Mouse (Mus musculus) CH12.LX (cell line): ENCODE data around the gene Uvrag. TPM values are rescaled to one million over a fixed set of nuclear protein-coding genes. Genes with fewer than 3 reads are reported as not detected.

Experiments
- DNase-seq: peaks from one replicate; pipeline ENCODE4 v3.0.0-alpha.2; 2013; ENCODE audit errors: extremely low read depth
- H3K27ac ChIP-seq: 2 replicates; pipeline ENCODE4 v1.5.1; 2012; ENCODE audit warnings: low read depth, mild to moderate bottlenecking, control low read depth, moderate library complexity; ENCODE audit not compliant: insufficient read depth
- H3K27me3 ChIP-seq: replicated peaks from 2 replicates; pipeline ENCODE3; 2012; ENCODE audit warnings: inconsistent platforms
- H3K36me3 ChIP-seq, 2 experiments: replicated peaks in 1 of 2; 2 replicates each; pipeline versions ENCODE3 to v1.6.1; 2012; ENCODE audit warnings: inconsistent platforms in 1 of 2, low read length in 1 of 2, mild to moderate bottlenecking in 1 of 2, mixed read lengths in 1 of 2, moderate library complexity in 1 of 2; ENCODE audit not compliant: control insufficient read depth in 1 of 2, insufficient read depth in 1 of 2
- H3K4me1 ChIP-seq, 2 experiments: 2 replicates each; pipeline ENCODE4 v1.6.1; 2012; ENCODE audit warnings: inconsistent platforms in 1 of 2, moderate library complexity in 1 of 2; ENCODE audit not compliant: insufficient read depth in 2 of 2, control insufficient read depth in 1 of 2
- H3K4me2 ChIP-seq: 2 replicates; pipeline ENCODE4 v1.6.1; 2012; ENCODE audit warnings: low read depth, mild to moderate bottlenecking, control low read depth; ENCODE audit not compliant: poor library complexity, insufficient read depth, severe bottlenecking
- H3K4me3 ChIP-seq, 3 experiments: fragments of 150-350 bp in 1 of 3; sonication (generic) in 1 of 3; replicated peaks in 1 of 3; 2 replicates each; pipeline versions ENCODE3 to v1.5.1; 2011 to 2012; ENCODE audit warnings: low read depth in 2 of 3, low read length in 2 of 3, mild to moderate bottlenecking in 2 of 3, moderate library complexity in 2 of 3, control low read depth in 1 of 3, improper control_type of control experiment in 1 of 3, inconsistent platforms in 1 of 3, mixed read lengths in 1 of 3; ENCODE audit not compliant: poor library complexity in 1 of 3
- H3K79me2 ChIP-seq: replicated peaks from 2 replicates; pipeline ENCODE4 v1.6.1; 2012; ENCODE audit warnings: mild to moderate bottlenecking, moderate library complexity; ENCODE audit not compliant: control insufficient read depth, poor library complexity, insufficient read depth, severe bottlenecking; ENCODE audit errors: extremely low read depth
- H3K9ac ChIP-seq: 2 replicates; pipeline ENCODE4 v1.6.1; 2012; ENCODE audit warnings: low read depth, mild to moderate bottlenecking, control low read depth, moderate library complexity; ENCODE audit not compliant: insufficient read depth
- H3K9me3 ChIP-seq: replicated peaks from 2 replicates; pipeline ENCODE3; 2012; ENCODE audit warnings: low read length, inconsistent platforms, mixed read lengths
- BHLHE40 ChIP-seq: IDR thresholded peaks from 2 replicates; pipeline ENCODE4 v1.6.1; 2011; ENCODE audit warnings: mild to moderate bottlenecking, low read depth, low read length, improper control_type of control experiment
- CHD1 ChIP-seq: IDR thresholded peaks from 2 replicates; pipeline ENCODE4 v1.6.1; 2012; ENCODE audit warnings: low read depth, low read length, improper control_type of control experiment, inconsistent platforms
- ELF1 ChIP-seq: IDR thresholded peaks from 2 replicates; pipeline ENCODE4 v1.6.1; 2014; ENCODE audit warnings: low read depth, mild to moderate bottlenecking, inconsistent platforms, low read length, improper control_type of control experiment
- EP300 ChIP-seq: IDR thresholded peaks from 2 replicates; pipeline ENCODE4 v1.6.1; 2011; ENCODE audit warnings: low read length, improper control_type of control experiment
- ETS1 ChIP-seq: conservative IDR thresholded peaks from 2 replicates; pipeline ENCODE4 v1.6.1; 2012; ENCODE audit warnings: low read depth, mild to moderate bottlenecking, inconsistent platforms, low read length, improper control_type of control experiment, moderate library complexity
- IRF4 ChIP-seq: IDR thresholded peaks from 2 replicates; pipeline ENCODE4 v1.6.1; 2014; ENCODE audit warnings: low read depth, mild to moderate bottlenecking, inconsistent platforms, low read length, improper control_type of control experiment
- JUN ChIP-seq: IDR thresholded peaks from 2 replicates; pipeline ENCODE4 v1.6.1; 2011; ENCODE audit warnings: low read depth, mild to moderate bottlenecking, low read length, improper control_type of control experiment, moderate library complexity; ENCODE audit not compliant: insufficient read depth
- MAFK ChIP-seq: IDR thresholded peaks from 2 replicates; pipeline ENCODE4 v1.6.1; 2011; ENCODE audit warnings: low read length, improper control_type of control experiment; ENCODE audit not compliant: insufficient replicate concordance
- MXI1 ChIP-seq: IDR thresholded peaks from 2 replicates; pipeline ENCODE4 v1.6.1; 2011; ENCODE audit warnings: mild to moderate bottlenecking, low read depth, low read length, improper control_type of control experiment
- MYC ChIP-seq: IDR thresholded peaks from 2 replicates; pipeline ENCODE4 v1.6.1; 2011; ENCODE audit warnings: low read depth, mild to moderate bottlenecking, improper control_type of control experiment, low read length
- PAX5 ChIP-seq: IDR thresholded peaks from 2 replicates; pipeline ENCODE4 v1.6.1; 2012; ENCODE audit warnings: low read length, inconsistent platforms, mixed read lengths
- SMC3 ChIP-seq: IDR thresholded peaks from 2 replicates; pipeline ENCODE4 v1.6.1; 2011; ENCODE audit warnings: low read depth, low read length, improper control_type of control experiment
- TBP ChIP-seq: conservative IDR thresholded peaks from 2 replicates; pipeline ENCODE4 v1.6.1; 2011; ENCODE audit warnings: low read depth, low read length, improper control_type of control experiment
- TCF12 ChIP-seq: IDR thresholded peaks from 2 replicates; pipeline ENCODE4 v1.6.1; 2014; ENCODE audit warnings: low read depth, mild to moderate bottlenecking, inconsistent platforms, low read length, improper control_type of control experiment
- USF1 ChIP-seq: IDR thresholded peaks from 2 replicates; pipeline ENCODE4 v1.6.1; 2014; ENCODE audit warnings: low read depth, mild to moderate bottlenecking, inconsistent platforms, low read length, improper control_type of control experiment
- USF2 ChIP-seq: conservative IDR thresholded peaks from 2 replicates; pipeline ENCODE4 v1.6.1; 2011; ENCODE audit warnings: low read depth, low read length, improper control_type of control experiment
- ZC3H11A ChIP-seq: IDR thresholded peaks from 2 replicates; pipeline ENCODE4 v1.6.1; 2012; ENCODE audit warnings: low read depth, mild to moderate bottlenecking, inconsistent platforms, low read length, improper control_type of control experiment
- ZKSCAN1 ChIP-seq: IDR thresholded peaks from 2 replicates; pipeline ENCODE4 v1.6.1; 2012; ENCODE audit warnings: low read depth, inconsistent platforms, low read length, improper control_type of control experiment, borderline replicate concordance
- ZMIZ1 ChIP-seq: IDR thresholded peaks from 2 replicates; pipeline ENCODE4 v1.6.1; 2012; ENCODE audit warnings: low read depth, mild to moderate bottlenecking, inconsistent platforms, low read length, improper control_type of control experiment
- dilution Hi-C: fragments of 300-500 bp; cut with MboI; formaldehyde crosslinking; loops from 2 replicates; pipeline ENCODE4 v1.14.3; 2020; ENCODE audit warnings: low sequenced_read_pairs; ENCODE audit not compliant: extremely low pct_unique_long_range_greater_than_20kb, extremely low pct_ligation_motif_present
- in situ Hi-C: fragments of 300-500 bp; cut with MboI; formaldehyde crosslinking; loops from 3 replicates; pipeline ENCODE4 v1.14.3; 2019; ENCODE audit warnings: low sequenced_read_pairs, low pct_ligation_motif_present, low pct_unique_long_range_greater_than_20kb, mixed read lengths
- polyA plus RNA-seq: library from polyadenylated mRNA; unstranded; fragments of >175 nt; gene quantifications from 2 replicates; pipeline ENCODE4 v1.2.1, GENCODE M21; 2012; ENCODE audit warnings: low read depth; ENCODE audit not compliant: insufficient read length
- total RNA-seq, 2 experiments: library from RNA; depleted of rRNA; stranded (reverse); fragments of 300-350 nt in 1 of 2; fragments of >200 nt in 1 of 2; gene quantifications; 2 replicates each; pipeline ENCODE4 v1.2.3; 2012 to 2014

Uvrag gene
- total and polyA plus RNA-seq, 3 experiments: 20.6 to 47.4 (median 37.5) TPM

DNA sequence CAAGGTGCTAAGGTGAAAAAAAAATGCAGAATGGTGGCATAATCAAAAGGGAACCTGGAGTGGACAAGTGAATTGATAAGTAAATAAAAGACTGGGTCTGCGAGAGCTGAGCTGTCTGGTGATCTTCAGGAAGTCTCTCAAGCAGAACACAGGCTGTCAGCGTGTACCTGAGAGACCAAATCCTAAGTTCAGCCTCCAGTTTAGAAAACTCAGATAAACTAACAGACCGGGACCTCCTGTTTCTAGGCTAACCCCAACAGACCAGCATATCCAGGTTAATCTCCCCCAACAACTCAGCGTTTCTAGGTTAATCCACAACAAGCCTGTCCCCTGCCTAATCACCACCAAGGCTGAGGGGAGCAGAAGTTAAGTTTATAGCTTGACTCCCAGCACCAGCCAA is 87.3 kb downstream of the Uvrag start:
- in situ Hi-C loops: no loop called here
- Histone ChIP-seq H3K36me3 (peaks cover 2 to 79% of the 10 kb centered on the region in 2 experiments), H3K9ac (no peak overlapping the region)

GRCm38 (mm10) chr7:99052471-99053241 is 88.3 kb downstream of the Uvrag start:
- dilution Hi-C loops: no loop called here
- Histone ChIP-seq H3K4me1 (peaks cover 0 to 35% of the 10 kb centered on the region in 2 experiments; a peak in 2 of 4 replicates), H3K79me2 (no peaks in the 10 kb centered on the region), H3K9me3 (peaks cover 2% of the 10 kb centered on the region), H3K36me3 (peaks cover 2 to 87% of the 10 kb centered on the region in 2 experiments), H3K4me3 (no peak overlapping the region), H3K27me3 (no peaks in the 10 kb centered on the region), H3K4me2 (no peak overlapping the region), H3K27ac (no peak overlapping the region), H3K9ac (no peak overlapping the region)
- no peak for DNase-seq
- in situ Hi-C loops: no loop called here
- no peak for TF ChIP-seq TBP
- peak; percentile 91 for TF ChIP-seq MAFK

More for the DNA sequence above, 87.3 kb downstream of the Uvrag start:
- Histone ChIP-seq H3K27me3 (no peaks in the 10 kb centered on the region), H3K27ac (no peak overlapping the region), H3K4me2 (no peak overlapping the region), H3K4me1 (peaks cover 0 to 35% of the 10 kb centered on the region in 2 experiments; a peak in 2 of 4 replicates), H3K4me3 (no peak overlapping the region), H3K79me2 (no peaks in the 10 kb centered on the region), H3K9me3 (peaks cover 2% of the 10 kb centered on the region)
- TF ChIP-seq EP300 (no peak), TCF12 (no peak), MAFK (no peak), ELF1 (no peak), MXI1 (no peak), IRF4 (no peak), CHD1 (no peak), BHLHE40 (no peak), PAX5 (no peak), ZC3H11A (no peak), USF1 (no peak), ZMIZ1 (no peak), JUN (no peak), USF2 (no peak), ZKSCAN1 (no peak), TBP (no peak), ETS1 (no peak), MYC (no peak), SMC3 (no peak)
- dilution Hi-C loops: no loop called here
- no peak for DNase-seq
